Mouse (Mus musculus): ENCODE data around the gene Rbm41. TPM values are rescaled to one million over a fixed set of nuclear protein-coding genes. Genes with fewer than 3 reads are reported as not detected.

Rbm41 gene
- total and polyA plus RNA-seq, 3 experiments, result 9.1 to 9.4 TPM; not detected in 1

DNA sequence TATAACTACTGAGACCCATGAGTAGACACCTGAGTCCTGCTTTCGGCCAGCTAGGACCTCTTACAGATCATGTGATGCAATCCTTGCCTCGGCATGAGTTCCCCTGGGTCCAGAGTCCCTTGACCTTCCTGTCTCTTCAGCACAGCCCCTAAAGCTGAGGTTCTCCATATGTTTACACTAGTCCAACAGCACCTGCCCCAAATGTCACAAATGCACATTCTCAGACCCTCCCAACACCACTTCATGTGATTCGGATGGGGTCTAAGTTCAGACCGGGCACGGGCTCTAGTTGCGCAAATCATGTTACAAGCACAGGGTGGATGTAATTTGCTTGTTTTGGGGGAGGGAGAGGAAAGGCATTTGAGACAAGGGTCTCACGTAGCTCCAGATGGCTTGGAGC is 121.3 kb downstream of the Rbm41 start:
- DNase-seq (ENCODE audit: low read depth, low spot score), result no peak
- no peak overlapping the region for H3K4me3 ChIP-seq (ENCODE audit: control insufficient read depth in 1 of 2, insufficient read depth in 1 of 2, low read depth in 2 of 2, low read length in 2 of 2)
- H3K27ac ChIP-seq (ENCODE audit: control insufficient read depth, low read depth, low read length), result no peak overlapping the region
- no peaks in the 10 kb centered on the region for H3K9me3 ChIP-seq (replicated peaks; ENCODE audit: insufficient read depth, low read length)
- no peaks in the 10 kb centered on the region for H3K36me3 ChIP-seq (ENCODE audit: control insufficient read depth in 1 of 2, insufficient read depth in 2 of 2, low read length in 2 of 2)
- no peaks in the 10 kb centered on the region for H3K4me1 ChIP-seq (ENCODE audit: control insufficient read depth in 1 of 2, insufficient read depth in 2 of 2, low read length in 2 of 2)
- TF ChIP-seq MAFK (IDR thresholded peaks at IDR 0.05; ENCODE audit: borderline replicate concordance, low read depth, low read length), result no peak
- no peak for TF ChIP-seq TBP (IDR thresholded peaks at IDR 0.05; ENCODE audit: low read depth, low read length)
- no peak for TF ChIP-seq CHD1 (IDR thresholded peaks at IDR 0.05; ENCODE audit: low read depth, low read length)
- no peak for TF ChIP-seq ETS1 (IDR thresholded peaks at IDR 0.05; ENCODE audit: low read depth, low read length)
- TF ChIP-seq JUND (IDR thresholded peaks at IDR 0.05; ENCODE audit: low read depth, low read length), result no peak
- no peak for TF ChIP-seq MAZ (IDR thresholded peaks at IDR 0.05; ENCODE audit: low read depth, low read length)
- no peak for TF ChIP-seq RCOR1 (IDR thresholded peaks at IDR 0.05; ENCODE audit: low read depth, low read length)
- TF ChIP-seq E2F4 (IDR thresholded peaks at IDR 0.05; ENCODE audit: borderline replicate concordance, low read depth, low read length), result no peak
- TF ChIP-seq ZMIZ1 (IDR thresholded peaks at IDR 0.05; ENCODE audit: low read depth, low read length), result no peak
- no peak for TF ChIP-seq MAX (IDR thresholded peaks at IDR 0.05; ENCODE audit: low read length)
- no peak for TF ChIP-seq GATA1 (IDR thresholded peaks at IDR 0.05; ENCODE audit: low read depth, low read length)
- TF ChIP-seq HCFC1 (IDR thresholded peaks at IDR 0.05; ENCODE audit: low read depth, low read length), result no peak
- no peak for TF ChIP-seq NRF1 (IDR thresholded peaks at IDR 0.05; ENCODE audit: insufficient read depth, low read depth, low read length, poor library complexity, severe bottlenecking)
- no peak for TF ChIP-seq ZKSCAN1 (IDR thresholded peaks at IDR 0.05; ENCODE audit: low read depth, low read length)
- TF ChIP-seq MYB (IDR thresholded peaks at IDR 0.05; ENCODE audit: low read depth, low read length), result no peak
- no peak for TF ChIP-seq USF1 (IDR thresholded peaks at IDR 0.05; ENCODE audit: low read depth, low read length)
- TF ChIP-seq TAL1 (IDR thresholded peaks at IDR 0.05; ENCODE audit: low read length), result no peak
- peaks cover 7 to 19% of the 10 kb centered on the region in 2 experiments for H3K27me3 ChIP-seq (ENCODE audit: control insufficient read depth in 1 of 2, insufficient read depth in 2 of 2, low read length in 2 of 2)
- H3K79me2 ChIP-seq (ENCODE audit: control insufficient read depth, insufficient read depth, low read length, poor library complexity), result no peaks in the 10 kb centered on the region
- no peak overlapping the region for H3K9ac ChIP-seq (ENCODE audit: control insufficient read depth, low read depth, low read length, poor library complexity, severe bottlenecking)

DNA sequence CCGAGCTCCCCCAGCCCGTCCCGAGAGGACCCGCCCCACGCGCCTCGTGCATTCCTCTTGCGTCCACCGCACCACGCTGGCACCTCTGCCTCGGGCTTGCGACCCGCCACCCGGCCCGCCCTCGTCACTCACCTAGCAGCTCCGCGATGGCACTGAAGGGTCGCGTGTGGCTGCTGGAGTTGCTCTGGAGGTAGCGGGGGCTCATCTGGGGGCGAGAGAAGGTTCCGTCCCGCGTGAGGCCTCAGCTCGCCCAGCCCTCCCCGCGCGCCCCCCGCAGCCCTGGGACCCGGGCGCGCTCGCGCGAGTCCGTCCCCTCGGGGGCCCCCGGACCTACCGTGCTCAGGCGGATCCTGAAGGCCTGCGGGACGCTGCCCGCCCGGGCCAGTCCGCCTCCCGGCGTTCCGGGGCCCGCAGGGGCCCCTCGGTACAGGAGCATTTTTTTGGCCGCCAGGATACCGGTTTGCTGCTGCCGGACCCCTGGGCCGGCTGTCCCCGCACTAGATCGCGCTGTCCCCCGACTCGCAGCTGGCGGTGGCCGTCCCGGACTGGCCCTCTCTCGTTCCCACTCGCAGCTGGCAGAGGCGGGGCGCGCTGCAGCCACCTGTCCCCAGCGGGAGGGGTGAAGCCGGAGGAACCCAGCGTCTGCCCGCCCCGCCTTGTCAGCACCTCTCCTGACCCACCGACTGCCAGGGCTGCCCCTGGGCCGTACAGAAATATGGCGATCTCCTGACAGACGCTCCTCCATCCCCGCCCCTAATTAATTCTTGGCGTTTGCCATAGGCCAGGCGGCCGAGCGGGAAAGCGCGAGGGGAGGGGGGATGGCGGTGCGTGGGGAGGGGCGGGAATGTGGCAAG is 127.2 kb downstream of the Rbm41 start, which contains the start of gene Morc4:
Gene Morc4, minus strand, starts transcription at position 740 of the 854 bp plus-strand sequence.
- peaks cover 0 to 10% of the 10 kb centered on the region in 2 experiments; a peak in 2 of 4 replicates for H3K36me3 ChIP-seq (ENCODE audit: control insufficient read depth in 1 of 2, insufficient read depth in 2 of 2, low read length in 2 of 2)
- H3K79me2 ChIP-seq (ENCODE audit: control insufficient read depth, insufficient read depth, low read length, poor library complexity), result peaks cover 2% of the 10 kb centered on the region; the same call in 1 of the 2 replicates
- H3K4me1 ChIP-seq (ENCODE audit: control insufficient read depth in 1 of 2, insufficient read depth in 2 of 2, low read length in 2 of 2), result peaks cover 0 to 4% of the 10 kb centered on the region in 2 experiments; a peak in 1 of 4 replicates
- H3K27ac ChIP-seq (ENCODE audit: control insufficient read depth, low read depth, low read length), result no peak within 1 kb of the TSS
- TF ChIP-seq GATA1 (IDR thresholded peaks at IDR 0.05; ENCODE audit: low read depth, low read length) (no peak), SIN3A (IDR thresholded peaks at IDR 0.05; ENCODE audit: low read length) (no peak), UBTF (IDR thresholded peaks at IDR 0.05; ENCODE audit: borderline replicate concordance, insufficient read depth, low read depth, low read length) (no peak), ZC3H11A (IDR thresholded peaks at IDR 0.05; ENCODE audit: low read depth, low read length) (no peak), MYC (IDR thresholded peaks at IDR 0.05; ENCODE audit: low read depth, low read length) (no peak), KAT2A (conservative IDR thresholded peaks at IDR 0.05; ENCODE audit: low read depth, low read length) (no peak), MEF2A (IDR thresholded peaks at IDR 0.05; ENCODE audit: extremely low read depth, insufficient replicate concordance, low read depth, low read length, poor library complexity, severe bottlenecking) (no peak), MAFK (IDR thresholded peaks at IDR 0.05; ENCODE audit: borderline replicate concordance, low read depth, low read length) (no peak), TAL1 (IDR thresholded peaks at IDR 0.05; ENCODE audit: low read length) (no peak), EP300 (IDR thresholded peaks at IDR 0.05; ENCODE audit: low read depth in 1 of 2, low read length in 2 of 2) (no peak)
- peaks cover 13 to 23% of the 10 kb centered on the region in 2 experiments for H3K27me3 ChIP-seq (ENCODE audit: control insufficient read depth in 1 of 2, insufficient read depth in 2 of 2, low read length in 2 of 2)
- H3K9ac ChIP-seq (ENCODE audit: control insufficient read depth, low read depth, low read length, poor library complexity, severe bottlenecking), result peak within 1 kb of the TSS; percentile 60
- H3K4me3 ChIP-seq (ENCODE audit: control insufficient read depth in 1 of 2, insufficient read depth in 1 of 2, low read depth in 2 of 2, low read length in 2 of 2), result peak within 1 kb of the TSS; percentile 55 to 75
- DNase-seq (ENCODE audit: low read depth, low spot score), result peak; percentile 54
- H3K9me3 ChIP-seq (replicated peaks; ENCODE audit: insufficient read depth, low read length), result no peaks in the 10 kb centered on the region

All from MEL (cell line).